Mouse (Mus musculus): Measurements from ENCODE around the gene Izumo2.

Gene Izumo2

GRCm38 (mm10) chr7:44708574-44708973 is at the start of gene Izumo2:
Gene Izumo2, plus strand, starts transcription at chr7:44708742.
- DNase-seq: no peak

- no peak for DNase-seq
Observed at GRCm38 (mm10) chr7:44661219-44661618, 47.3 kb upstream of the Izumo2 start.

- DNase-seq: no peak
Observed at GRCm38 (mm10) chr7:44662168-44662567, 46.4 kb upstream of the Izumo2 start.

- DNase-seq: no peak
Observed at GRCm38 (mm10) chr7:44662569-44662968, 46.0 kb upstream of the Izumo2 start.

GRCm38 (mm10) chr7:44663546-44663945 is 45.0 kb upstream of the Izumo2 start:
- DNase-seq: no peak

- no peak for DNase-seq
Observed at GRCm38 (mm10) chr7:44664731-44665130, 43.8 kb upstream of the Izumo2 start.

GRCm38 (mm10) chr7:44666462-44666861 is 42.1 kb upstream of the Izumo2 start:
- DNase-seq: no peak

- no peak for DNase-seq
Observed at GRCm38 (mm10) chr7:44667996-44668738, 40.4 kb upstream of the Izumo2 start.

- DNase-seq: peak; percentile 31 to 43
Observed at GRCm38 (mm10) chr7:44669103-44669502, 39.4 kb upstream of the Izumo2 start.

- DNase-seq: peak; percentile 97 to 98
Observed at GRCm38 (mm10) chr7:44670803-44671202, 37.7 kb upstream of the Izumo2 start, which contains the start of gene Myh14. Gene Myh14, minus strand, starts transcription at chr7:44670843.

GRCm38 (mm10) chr7:44672193-44672592 is 36.3 kb upstream of the Izumo2 start:
- DNase-seq: peak; percentile 46 to 60

- DNase-seq: no peak
Observed at GRCm38 (mm10) chr7:44674511-44674910, 34.0 kb upstream of the Izumo2 start.

- DNase-seq: no peak
Observed at GRCm38 (mm10) chr7:44675171-44675570, 33.4 kb upstream of the Izumo2 start.

- DNase-seq: peak in 1 of 2 experiments; percentile 58
Observed at GRCm38 (mm10) chr7:44676126-44676525, 32.4 kb upstream of the Izumo2 start.

- DNase-seq: peak; percentile 81 to 88
Observed at GRCm38 (mm10) chr7:44676611-44677010, 31.9 kb upstream of the Izumo2 start.

GRCm38 (mm10) chr7:44683656-44684055 is 24.9 kb upstream of the Izumo2 start:
- no peak for DNase-seq

GRCm38 (mm10) chr7:44685531-44686402 is 22.8 kb upstream of the Izumo2 start:
- no peak for DNase-seq

- peak in 1 of 2 experiments; percentile 3 for DNase-seq
Observed at GRCm38 (mm10) chr7:44688890-44689289, 19.7 kb upstream of the Izumo2 start.

- peak; percentile 61 for DNase-seq
Observed at GRCm38 (mm10) chr7:44689331-44689730, 19.2 kb upstream of the Izumo2 start.

GRCm38 (mm10) chr7:44693427-44694175 is 14.9 kb upstream of the Izumo2 start:
- no peak for DNase-seq

- no peak for DNase-seq
Observed at GRCm38 (mm10) chr7:44695223-44695622, 13.3 kb upstream of the Izumo2 start.

- DNase-seq: peak; percentile 70 to 79
Observed at GRCm38 (mm10) chr7:44697191-44697710, 11.3 kb upstream of the Izumo2 start.

- no peak for DNase-seq
Observed at GRCm38 (mm10) chr7:44697980-44698379, 10.6 kb upstream of the Izumo2 start.

Measured in cerebellum, adult 18-20 months (tissue).